Mouse (Mus musculus): Measurements from ENCODE around the gene Dach1. TPM values are rescaled to one million over a fixed set of nuclear protein-coding genes. Genes with fewer than 3 reads are reported as not detected.

Gene Dach1
- polyA plus RNA-seq, 1 experiment from 2014 or later = 0.18 TPM

DNA sequence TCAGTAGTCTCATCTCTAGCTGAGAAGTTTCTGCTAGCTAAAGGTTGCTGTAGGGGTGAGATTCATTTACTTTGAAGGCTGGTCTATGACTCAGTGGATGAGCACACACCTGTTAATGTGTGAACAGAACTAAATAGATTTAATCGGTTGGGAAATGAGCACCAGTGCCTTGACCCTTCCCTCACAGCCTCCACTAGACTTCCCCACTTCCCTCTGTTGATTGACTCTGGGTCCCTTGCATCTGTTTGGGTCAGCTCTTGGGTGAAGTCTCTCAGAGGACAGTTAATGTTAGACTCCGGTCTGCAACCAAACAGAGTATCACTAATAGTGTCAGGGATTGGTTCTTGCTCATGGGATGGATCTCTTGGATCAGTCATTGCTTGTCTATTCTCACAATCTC is 227.2 kb downstream of the Dach1 start:
- Histone ChIP-seq H3K4me1 (no peaks in the 10 kb centered on the region), H3K4me3 (no peak overlapping the region), H3K27me3 (replicated peaks) (no peaks in the 10 kb centered on the region), H3K27ac (no peak overlapping the region), H3K9me3 (replicated peaks) (no peaks in the 10 kb centered on the region), H3K9ac (no peak overlapping the region), H3K4me2 (no peak overlapping the region), H3K36me3 (no peaks in the 10 kb centered on the region)
- WGBS (ENCODE audit: insufficient replicate concordance) = 71% methylated on average over 2 of the region's 2 CpGs
- ATAC-seq = no peak

DNA sequence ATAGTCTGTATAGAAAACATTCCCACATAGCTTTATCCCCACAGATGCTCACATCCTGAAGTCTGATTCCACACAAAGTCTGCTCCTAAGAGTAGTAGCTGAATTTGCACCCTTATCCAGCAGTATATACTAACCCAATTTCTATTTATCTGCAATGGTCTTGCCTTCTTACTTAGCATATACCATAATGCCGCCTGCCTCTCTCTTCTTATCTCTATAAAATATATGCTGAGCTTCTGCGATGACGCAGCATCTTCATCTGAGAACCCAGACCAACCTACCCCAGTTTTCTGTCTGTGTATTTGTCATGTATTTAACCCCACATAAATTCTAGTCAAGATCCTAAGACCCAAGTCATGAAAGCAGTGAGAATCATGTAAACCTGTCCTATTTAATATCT is 272.9 kb downstream of the Dach1 start:
- H3K4me1 ChIP-seq = no peaks in the 10 kb centered on the region
- no peak overlapping the region for H3K27ac ChIP-seq
- 75% methylated on average over 3 of the region's 3 CpGs for WGBS (ENCODE audit: insufficient replicate concordance)
- no peaks in the 10 kb centered on the region for H3K27me3 ChIP-seq (replicated peaks)
- no peak overlapping the region for H3K4me3 ChIP-seq
- no peak overlapping the region for H3K9ac ChIP-seq
- no peak for ATAC-seq
- no peak overlapping the region for H3K4me2 ChIP-seq
- H3K36me3 ChIP-seq = no peaks in the 10 kb centered on the region
- H3K9me3 ChIP-seq (replicated peaks) = no peaks in the 10 kb centered on the region

GRCm38 (mm10) chr14:97881976-97882375 is 287.6 kb downstream of the Dach1 start:
- no peak overlapping the region for H3K27ac ChIP-seq
- 18% methylated on average over 1 of the region's 1 CpGs for WGBS (ENCODE audit: insufficient replicate concordance)
- H3K9me3 ChIP-seq (replicated peaks) = no peaks in the 10 kb centered on the region
- H3K36me3 ChIP-seq = no peaks in the 10 kb centered on the region
- no peaks in the 10 kb centered on the region for H3K4me1 ChIP-seq
- no peak overlapping the region for H3K4me3 ChIP-seq
- H3K27me3 ChIP-seq (replicated peaks) = no peaks in the 10 kb centered on the region
- no peak for ATAC-seq
- H3K9ac ChIP-seq = no peak overlapping the region
- no peak overlapping the region for H3K4me2 ChIP-seq

GRCm38 (mm10) chr14:97871001-97871400 is 298.6 kb downstream of the Dach1 start:
- H3K9me3 ChIP-seq (replicated peaks) = no peaks in the 10 kb centered on the region
- no peak overlapping the region for H3K9ac ChIP-seq
- no peak overlapping the region for H3K4me2 ChIP-seq
- ATAC-seq = no peak
- 78% methylated on average over 2 of the region's 2 CpGs for WGBS (ENCODE audit: insufficient replicate concordance)
- no peak overlapping the region for H3K27ac ChIP-seq
- no peaks in the 10 kb centered on the region for H3K36me3 ChIP-seq
- no peaks in the 10 kb centered on the region for H3K4me1 ChIP-seq
- no peaks in the 10 kb centered on the region for H3K27me3 ChIP-seq (replicated peaks)
- H3K4me3 ChIP-seq = no peak overlapping the region

DNA sequence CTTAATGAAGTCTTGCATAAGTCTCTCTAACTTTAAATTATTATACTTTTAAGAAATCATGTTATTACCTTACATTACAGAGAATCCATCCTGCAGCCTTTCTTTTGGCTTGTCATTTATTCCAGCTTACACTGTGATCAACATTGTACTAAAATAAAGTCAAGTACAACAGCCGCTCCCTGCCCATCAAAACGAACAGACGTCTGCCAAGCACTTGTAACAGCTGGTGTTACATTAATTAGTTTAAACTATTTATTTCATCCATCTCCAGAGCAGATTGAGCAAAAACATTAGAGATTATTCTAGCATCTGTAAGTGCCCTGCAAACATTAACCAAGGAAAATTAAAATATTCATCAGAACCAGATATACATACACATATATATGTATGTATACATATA is 311.2 kb downstream of the Dach1 start:
- Histone ChIP-seq H3K9me3 (replicated peaks) (no peaks in the 10 kb centered on the region), H3K9ac (no peak overlapping the region), H3K27me3 (replicated peaks) (no peaks in the 10 kb centered on the region), H3K36me3 (no peaks in the 10 kb centered on the region), H3K4me3 (no peak overlapping the region), H3K27ac (no peak overlapping the region), H3K4me1 (no peaks in the 10 kb centered on the region), H3K4me2 (no peak overlapping the region)
- ATAC-seq = no peak
- WGBS (ENCODE audit: insufficient replicate concordance) = 86% methylated on average over 3 of the region's 3 CpGs

- no peaks in the 10 kb centered on the region for H3K9me3 ChIP-seq (replicated peaks)
- no peak overlapping the region for H3K9ac ChIP-seq
- no peaks in the 10 kb centered on the region for H3K27me3 ChIP-seq (replicated peaks)
- no peak overlapping the region for H3K4me3 ChIP-seq
- no peaks in the 10 kb centered on the region for H3K4me1 ChIP-seq
- ATAC-seq = no peak
- no peak overlapping the region for H3K27ac ChIP-seq
- WGBS (ENCODE audit: insufficient replicate concordance) = 58% methylated on average over 2 of the region's 2 CpGs
- H3K36me3 ChIP-seq = no peaks in the 10 kb centered on the region
- no peak overlapping the region for H3K4me2 ChIP-seq
Observed at GRCm38 (mm10) chr14:97857276-97857675, 312.3 kb downstream of the Dach1 start.

- Histone ChIP-seq H3K9me3 (replicated peaks) (no peaks in the 10 kb centered on the region), H3K4me1 (no peaks in the 10 kb centered on the region), H3K4me3 (no peak overlapping the region), H3K9ac (no peak overlapping the region), H3K27ac (no peak overlapping the region), H3K36me3 (no peaks in the 10 kb centered on the region), H3K4me2 (no peak overlapping the region), H3K27me3 (replicated peaks) (no peaks in the 10 kb centered on the region)
- no peak for ATAC-seq
- WGBS (ENCODE audit: insufficient replicate concordance) = 48% methylated on average over 1 of the region's 1 CpGs
Observed at GRCm38 (mm10) chr14:97855345-97855744, 314.2 kb downstream of the Dach1 start.

DNA sequence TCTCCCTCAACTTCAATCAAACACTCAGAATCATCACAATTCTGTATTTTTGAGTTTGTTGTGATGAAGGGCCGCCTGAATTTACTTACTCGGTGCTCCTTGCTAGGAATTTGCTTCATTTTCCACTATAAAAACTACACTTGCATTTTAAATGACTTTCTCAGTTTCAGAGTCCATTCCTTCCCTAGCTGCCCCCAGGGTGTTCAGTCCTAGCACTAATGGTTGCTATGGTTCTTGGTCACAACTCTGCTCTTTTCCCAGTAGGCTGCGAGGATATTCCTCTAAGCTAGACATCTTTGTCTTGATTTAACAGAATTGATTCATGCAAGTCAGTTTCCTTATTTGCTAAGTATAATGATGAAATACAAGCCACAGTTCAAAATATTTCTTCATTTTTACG is 319.1 kb downstream of the Dach1 start:
- no peak overlapping the region for H3K27ac ChIP-seq
- no peaks in the 10 kb centered on the region for H3K9me3 ChIP-seq (replicated peaks)
- no peak for ATAC-seq
- WGBS (ENCODE audit: insufficient replicate concordance) = 73% methylated on average over 4 of the region's 4 CpGs
- no peaks in the 10 kb centered on the region for H3K4me1 ChIP-seq
- H3K4me3 ChIP-seq = no peak overlapping the region
- no peak overlapping the region for H3K9ac ChIP-seq
- H3K27me3 ChIP-seq (replicated peaks) = no peaks in the 10 kb centered on the region
- H3K4me2 ChIP-seq = no peak overlapping the region
- H3K36me3 ChIP-seq = no peaks in the 10 kb centered on the region

- Histone ChIP-seq H3K4me1 (no peaks in the 10 kb centered on the region), H3K4me3 (no peak overlapping the region), H3K4me2 (no peak overlapping the region), H3K9ac (no peak overlapping the region), H3K27me3 (replicated peaks) (no peaks in the 10 kb centered on the region), H3K9me3 (replicated peaks) (no peaks in the 10 kb centered on the region), H3K27ac (no peak overlapping the region), H3K36me3 (no peaks in the 10 kb centered on the region)
- ATAC-seq = no peak
- 56% methylated on average over 1 of the region's 1 CpGs for WGBS (ENCODE audit: insufficient replicate concordance)
Observed at GRCm38 (mm10) chr14:97847641-97848040, 321.9 kb downstream of the Dach1 start.

GRCm38 (mm10) chr14:97839275-97839674 is 330.3 kb downstream of the Dach1 start:
- Histone ChIP-seq H3K4me2 (no peak overlapping the region), H3K27me3 (replicated peaks) (no peaks in the 10 kb centered on the region), H3K4me3 (no peak overlapping the region), H3K36me3 (no peaks in the 10 kb centered on the region), H3K9ac (no peak overlapping the region), H3K9me3 (replicated peaks) (no peaks in the 10 kb centered on the region), H3K4me1 (no peaks in the 10 kb centered on the region), H3K27ac (no peak overlapping the region)
- WGBS (ENCODE audit: insufficient replicate concordance) = 70% methylated on average over 5 of the region's 5 CpGs
- no peak for ATAC-seq

- Histone ChIP-seq H3K27me3 (replicated peaks) (no peaks in the 10 kb centered on the region), H3K36me3 (no peaks in the 10 kb centered on the region), H3K4me1 (no peaks in the 10 kb centered on the region), H3K9me3 (replicated peaks) (no peaks in the 10 kb centered on the region), H3K27ac (no peak overlapping the region), H3K4me2 (no peak overlapping the region), H3K9ac (no peak overlapping the region), H3K4me3 (no peak overlapping the region)
- 62% methylated on average over 3 of the region's 3 CpGs for whole genome bisulfite sequencing (ENCODE audit: insufficient replicate concordance)
- no peak for ATAC-seq
Observed at GRCm38 (mm10) chr14:97829865-97830264, 339.7 kb downstream of the Dach1 start.

GRCm38 (mm10) chr14:97814555-97815175 is 354.9 kb downstream of the Dach1 start:
- H3K4me3 ChIP-seq = no peak overlapping the region
- H3K27me3 ChIP-seq (replicated peaks) = no peaks in the 10 kb centered on the region
- H3K9me3 ChIP-seq (replicated peaks) = no peaks in the 10 kb centered on the region
- no peaks in the 10 kb centered on the region for H3K4me1 ChIP-seq
- H3K27ac ChIP-seq = no peak overlapping the region
- no peaks in the 10 kb centered on the region for H3K36me3 ChIP-seq
- 66% methylated on average over 7 of the region's 7 CpGs for WGBS (ENCODE audit: insufficient replicate concordance)
- H3K4me2 ChIP-seq = no peak overlapping the region
- H3K9ac ChIP-seq = no peak overlapping the region
- no peak for ATAC-seq

- ATAC-seq = no peak
- Histone ChIP-seq H3K4me1 (no peaks in the 10 kb centered on the region), H3K4me3 (no peak overlapping the region), H3K27ac (no peak overlapping the region), H3K9ac (no peak overlapping the region), H3K4me2 (no peak overlapping the region), H3K9me3 (replicated peaks) (no peaks in the 10 kb centered on the region), H3K36me3 (no peaks in the 10 kb centered on the region), H3K27me3 (replicated peaks) (no peaks in the 10 kb centered on the region)
- 83% methylated on average over 11 of the region's 11 CpGs for WGBS (ENCODE audit: insufficient replicate concordance)
Observed at GRCm38 (mm10) chr14:97813557-97813956, 356.0 kb downstream of the Dach1 start.
